Mouse (Mus musculus) heart, postnatal 36 days (tissue): Measurements from ENCODE around the gene Snrnp35. TPM values are rescaled to one million over a fixed set of nuclear protein-coding genes. Genes with fewer than 3 reads are reported as not detected.

Experiments
- DNase-seq, 2 experiments: peaks; one replicate each; pipeline ENCODE4 v3.0.0; 2021 to 2022
- intact Hi-C: fragments of 180-260 bp; cut with DNase I; formaldehyde crosslinking; loops from one replicate; pipeline ENCODE4 v1.15.1; 2025
- total RNA-seq, 2 experiments: library from RNA; stranded (reverse); gene quantifications; 2 replicates each; pipeline ENCODE4 v1.2.3; 2021

Gene Snrnp35
- total RNA-seq, 2 experiments from 2014 or later = 9.7 to 18.2 TPM

- intact Hi-C loops = no loop called here
- DNase-seq = no peak
Measured at GRCm38 (mm10) chr5:124462297-124463025, 20.5 kb upstream of the Snrnp35 start.

GRCm38 (mm10) chr5:124463462-124463861, 19.5 kb upstream of the Snrnp35 start:
- intact Hi-C loops = no loop called here
- DNase-seq = no peak

GRCm38 (mm10) chr5:124464905-124465304, 18.0 kb upstream of the Snrnp35 start:
- intact Hi-C loops = no loop called here
- DNase-seq = no peak

GRCm38 (mm10) chr5:124467766-124468165, 15.2 kb upstream of the Snrnp35 start:
- intact Hi-C loops = no loop called here
- DNase-seq = no peak

- DNase-seq = no peak
- intact Hi-C loops = no loop called here
Measured at GRCm38 (mm10) chr5:124468365-124468764, 14.6 kb upstream of the Snrnp35 start.

GRCm38 (mm10) chr5:124469486-124469885, 13.4 kb upstream of the Snrnp35 start:
- DNase-seq = no peak
- intact Hi-C loops = no loop called here

- DNase-seq = no peak
- intact Hi-C loops = no loop called here
Measured at GRCm38 (mm10) chr5:124470591-124471171, 12.3 kb upstream of the Snrnp35 start.

- intact Hi-C loops = loop anchor here (2.0 kb wide), 1 partner anchor 32 kb away; no protein-coding TSS in a partner anchor
- no peak for DNase-seq
Measured at GRCm38 (mm10) chr5:124478873-124479204, 4.1 kb upstream of the Snrnp35 start.

- intact Hi-C loops = no loop called here
- no peak for DNase-seq
Measured at GRCm38 (mm10) chr5:124480119-124480518, 2.8 kb upstream of the Snrnp35 start.

- DNase-seq = no peak
- intact Hi-C loops = loop anchor here (2.0 kb wide), 1 partner anchor 49 kb away; the partner anchor contains the start of gene Rilpl1
Measured at GRCm38 (mm10) chr5:124481714-124482113, 1.2 kb upstream of the Snrnp35 start.

- intact Hi-C loops = loop anchor here (2.0 kb wide), 1 partner anchor 48 kb away; the partner anchor contains the start of gene Rilpl1
- DNase-seq = peak in 1 of 2 experiments; percentile 63
Measured at GRCm38 (mm10) chr5:124482436-124482965, 433 bp upstream of the Snrnp35 start.

GRCm38 (mm10) chr5:124483655-124484396, 892 bp downstream of the Snrnp35 start:
- intact Hi-C loops = loop anchor here (2.0 kb wide), 1 partner anchor 47 kb away; the partner anchor contains the start of gene Rilpl1
- DNase-seq = peak in 1 of 2 experiments; percentile 52

- DNase-seq = no peak
- intact Hi-C loops = loop anchor here (1.0 kb wide), 1 partner anchor 10 kb away; no protein-coding TSS in a partner anchor
Measured at GRCm38 (mm10) chr5:124485654-124486053, 2.7 kb downstream of the Snrnp35 start.

GRCm38 (mm10) chr5:124488885-124489284, 6.0 kb downstream of the Snrnp35 start:
- DNase-seq = no peak
- intact Hi-C loops = no loop called here

GRCm38 (mm10) chr5:124491732-124492131, 8.8 kb downstream of the Snrnp35 start:
- DNase-seq = no peak
- intact Hi-C loops = no loop called here

- intact Hi-C loops = no loop called here
- no peak for DNase-seq
Measured at GRCm38 (mm10) chr5:124492618-124493017, 9.7 kb downstream of the Snrnp35 start.

GRCm38 (mm10) chr5:124493455-124493854, 10.5 kb downstream of the Snrnp35 start:
- intact Hi-C loops = no loop called here

GRCm38 (mm10) chr5:124495547-124495946, 12.6 kb downstream of the Snrnp35 start:
- DNase-seq = no peak
- intact Hi-C loops = loop anchor here (1.0 kb wide), 1 partner anchor 10 kb away; no protein-coding TSS in a partner anchor

More at GRCm38 (mm10) chr5:124493455-124493854, 10.5 kb downstream of the Snrnp35 start:
- no peak for DNase-seq

GRCm38 (mm10) chr5:124496614-124497514, 13.9 kb downstream of the Snrnp35 start:
- intact Hi-C loops = no loop called here
- DNase-seq = no peak
